Mouse (Mus musculus) inflammation-experienced regulatory T-cells (primary cell): ENCODE results near the gene Tas2r124. TPM values are rescaled to one million over a fixed set of nuclear protein-coding genes. Genes with fewer than 3 reads are reported as not detected.

Experiments used
- polyA plus RNA-seq, 2 experiments: library from polyadenylated mRNA; unstranded; fragments of 100-300 nt; shearing (Covaris generic); gene quantifications; one replicate each; pipeline ENCODE4 v1.2.1; 2017

The Tas2r124 gene
- polyA plus RNA-seq = not detected

DNA sequence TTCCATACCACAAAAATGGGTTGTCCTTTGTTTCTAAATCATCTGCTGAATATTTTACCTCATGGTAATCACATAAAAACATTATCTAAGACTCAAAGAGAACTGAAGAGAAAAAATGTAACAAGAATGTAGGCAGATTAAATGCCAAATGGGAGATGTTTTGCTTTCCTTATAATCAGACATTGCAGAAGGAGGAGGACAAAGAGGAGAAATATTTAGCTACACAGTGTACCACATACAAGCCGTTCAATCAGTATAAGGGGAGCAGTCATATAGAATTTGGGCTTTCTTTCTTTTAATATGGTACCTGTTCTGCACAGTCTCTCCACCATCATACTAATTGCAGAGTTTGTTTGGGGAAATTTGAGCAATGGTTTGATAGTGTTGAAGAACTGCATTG, at the start of gene Tas2r124:
Gene Tas2r124 (plus strand): TSS at position 301 of the 400 bp plus-strand sequence.

DNA sequence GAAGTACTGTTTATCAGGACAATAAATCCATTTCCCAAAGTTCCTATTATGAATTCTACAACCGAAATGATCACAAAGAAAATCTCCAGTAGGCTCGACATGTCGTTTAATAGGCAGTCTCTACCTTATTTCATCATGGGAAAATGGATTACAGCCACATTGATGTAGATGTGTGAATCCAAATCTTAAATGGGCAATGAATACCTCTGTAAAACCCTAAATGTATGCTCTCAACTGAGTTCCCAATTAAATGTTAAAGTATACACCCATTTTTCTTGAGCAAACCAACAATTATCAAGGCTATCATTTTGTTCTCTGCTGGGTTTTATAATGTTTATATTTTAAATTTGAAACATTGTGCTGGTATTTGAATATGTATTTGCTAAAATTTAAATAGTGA, 42.7 kb upstream of the Tas2r124 start, which contains the start of gene Tas2r122:
Gene Tas2r122 (minus strand): TSS at position 101 of the 400 bp plus-strand sequence.

DNA sequence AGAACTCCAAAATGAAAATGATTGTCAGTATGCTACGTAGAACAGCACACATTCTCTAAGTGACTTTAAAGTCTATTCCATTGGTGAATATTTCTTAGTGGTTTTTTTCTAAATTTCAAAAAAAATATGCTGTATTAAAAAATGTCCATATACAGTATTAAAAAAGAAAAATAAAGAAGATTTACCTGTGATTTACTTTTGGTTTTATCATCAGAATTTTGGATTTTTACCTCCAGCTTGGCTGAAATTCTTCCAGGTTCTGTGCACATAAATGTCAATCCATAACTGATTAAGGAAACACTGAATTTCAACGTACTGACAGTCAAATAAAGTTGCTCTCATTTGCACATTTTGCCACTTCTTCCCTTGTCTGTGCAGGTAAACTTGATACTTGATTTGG, 16.6 kb upstream of the Tas2r124 start, which contains the start of gene Tas2r115:
Gene Tas2r115 (minus strand): TSS at position 101 of the 400 bp plus-strand sequence.

DNA sequence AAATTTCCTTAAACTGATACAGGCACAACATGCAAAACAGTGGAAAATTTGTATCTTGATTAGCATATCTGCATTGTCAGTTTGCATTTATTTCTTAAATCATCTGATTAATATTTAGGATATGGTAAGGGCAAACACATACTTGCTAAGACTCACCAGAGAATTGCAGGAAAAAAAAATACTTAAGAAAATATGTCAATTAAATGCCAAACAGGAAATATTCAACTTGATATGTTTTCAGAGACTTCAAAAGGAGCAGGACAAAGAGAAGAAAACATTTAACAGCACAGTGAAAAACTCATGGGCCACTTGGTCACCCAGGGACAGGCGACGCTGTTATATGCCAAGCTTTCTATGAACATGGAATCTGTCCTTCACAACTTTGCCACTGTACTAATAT, 7.3 kb downstream of the Tas2r124 start, which contains the start of gene Tas2r102:
Gene Tas2r102 (plus strand): TSS at position 301 of the 400 bp plus-strand sequence.

DNA sequence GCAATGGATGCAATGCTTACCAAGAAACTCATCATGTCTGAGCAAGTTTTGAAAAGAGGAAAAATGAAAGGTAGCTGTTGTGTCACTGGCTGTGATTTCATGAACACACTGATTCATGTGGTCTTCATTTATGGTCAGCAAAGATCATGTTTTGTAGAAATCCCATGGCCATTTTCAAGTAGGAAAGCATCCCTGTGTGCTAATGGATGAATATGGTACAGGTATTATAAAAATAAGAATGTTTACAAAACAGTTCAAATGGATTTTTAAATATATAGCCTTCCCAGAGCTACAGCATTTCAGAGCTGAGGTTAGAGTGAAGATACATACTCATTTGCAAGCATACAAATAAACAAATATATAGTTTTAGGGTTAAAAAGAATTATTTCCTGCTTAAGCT, 23.5 kb downstream of the Tas2r124 start, which contains the start of gene Tas2r136:
Gene Tas2r136 (minus strand): TSS at position 101 of the 400 bp plus-strand sequence.

DNA sequence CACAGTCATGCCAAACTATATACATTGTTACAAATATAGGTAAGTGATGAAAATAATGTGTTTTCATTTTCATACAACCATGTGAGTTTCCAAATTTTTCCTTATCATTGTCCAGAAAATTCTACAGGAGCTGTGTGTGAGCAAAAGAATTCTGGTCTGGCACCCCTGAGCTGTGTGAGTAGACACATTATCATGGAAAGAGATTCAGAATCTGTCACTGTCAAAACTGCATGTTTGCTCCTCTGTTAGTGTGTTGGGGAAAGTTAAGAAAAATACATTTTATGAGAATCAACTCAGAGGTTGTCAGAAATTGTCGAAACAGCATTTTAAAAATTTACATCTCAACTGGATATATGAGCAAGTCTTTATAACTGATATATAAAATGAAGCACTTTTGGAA, 48.0 kb downstream of the Tas2r124 start, which contains the start of gene Tas2r117:
Gene Tas2r117 (plus strand): TSS at position 301 of the 400 bp plus-strand sequence.

Other genes with a start within 250 kb of the Tas2r124 start
- gene Prh1, start 184.9 kb upstream of the Tas2r124 start, polyA plus RNA-seq = not detected
- gene Prp2, start 158.8 kb upstream of the Tas2r124 start, polyA plus RNA-seq = not detected
- 1 to 10 TPM in 1 of 2 experiments, not detected in 1; 1.8 TPM for gene A630073D07Rik, start 103.2 kb upstream of the Tas2r124 start, polyA plus RNA-seq
- gene Tas2r120, start 97.8 kb upstream of the Tas2r124 start, polyA plus RNA-seq = not detected
- gene Tas2r121, start 53.7 kb upstream of the Tas2r124 start, polyA plus RNA-seq = not detected
- under 1 TPM in 1 of 2 experiments, not detected in 1; 0.23 TPM for gene Tas2r122, start 42.8 kb upstream of the Tas2r124 start, polyA plus RNA-seq
- gene Tas2r115, start 16.7 kb upstream of the Tas2r124 start, polyA plus RNA-seq = not detected
- gene Tas2r102, start 7.4 kb downstream of the Tas2r124 start, polyA plus RNA-seq = not detected
- gene Tas2r136, start 23.4 kb downstream of the Tas2r124 start, polyA plus RNA-seq = not detected
- gene Tas2r117, start 48.1 kb downstream of the Tas2r124 start, polyA plus RNA-seq = under 1 TPM in 1 of 2 experiments, not detected in 1; 0.73 TPM
- gene Tas2r123, start 92.4 kb downstream of the Tas2r124 start, polyA plus RNA-seq = not detected
- gene Tas2r116, start 100.7 kb downstream of the Tas2r124 start, polyA plus RNA-seq = not detected
- not detected for gene Tas2r110, start 113.3 kb downstream of the Tas2r124 start, polyA plus RNA-seq
- not detected for gene Tas2r113, start 138.3 kb downstream of the Tas2r124 start, polyA plus RNA-seq
- gene Tas2r125, start 154.9 kb downstream of the Tas2r124 start, polyA plus RNA-seq = not detected
- not detected for gene Tas2r129, start 196.4 kb downstream of the Tas2r124 start, polyA plus RNA-seq
- gene Tas2r131, start 203.2 kb downstream of the Tas2r124 start, polyA plus RNA-seq = not detected
- not detected for gene Tas2r109, start 226.2 kb downstream of the Tas2r124 start, polyA plus RNA-seq